Mouse (Mus musculus) right cerebral cortex, postnatal 10 days (tissue): Measurements from ENCODE around the gene Amdhd1.

Source experiments
- DNase-seq, 2 experiments: peaks; one replicate each; pipeline ENCODE4 v3.0.0; 2021; ENCODE audit warnings: low spot score in 2 of 2

Amdhd1 gene

GRCm38 (mm10) chr10:93540431-93541210 lies 788 bp upstream of the Amdhd1 start, which contains the start of gene Ccdc38:
Gene Ccdc38, plus strand, starts transcription at chr10:93540632.
- no peak for DNase-seq

- no peak for DNase-seq
These were observed 1.0 kb downstream of the Amdhd1 start for GRCm38 (mm10) chr10:93538818-93539217.

- DNase-seq: no peak
These were observed 1.5 kb downstream of the Amdhd1 start for GRCm38 (mm10) chr10:93538287-93538686.

- no peak for DNase-seq
These were observed 14.5 kb downstream of the Amdhd1 start for GRCm38 (mm10) chr10:93525329-93525728.

GRCm38 (mm10) chr10:93520994-93521393 lies 18.8 kb downstream of the Amdhd1 start:
- DNase-seq: no peak

GRCm38 (mm10) chr10:93519756-93520155 lies 20.1 kb downstream of the Amdhd1 start:
- no peak for DNase-seq

- DNase-seq: no peak
These were observed 20.7 kb downstream of the Amdhd1 start for GRCm38 (mm10) chr10:93519159-93519558.

- DNase-seq: no peak
These were observed 21.2 kb downstream of the Amdhd1 start for GRCm38 (mm10) chr10:93518620-93519019.

- DNase-seq: no peak
These were observed 21.6 kb downstream of the Amdhd1 start for GRCm38 (mm10) chr10:93518186-93518585.

GRCm38 (mm10) chr10:93517754-93518153 lies 22.1 kb downstream of the Amdhd1 start:
- no peak for DNase-seq

GRCm38 (mm10) chr10:93515927-93516326 lies 23.9 kb downstream of the Amdhd1 start:
- DNase-seq: no peak

GRCm38 (mm10) chr10:93515419-93515818 lies 24.4 kb downstream of the Amdhd1 start:
- no peak for DNase-seq

- DNase-seq: no peak
These were observed 30.2 kb downstream of the Amdhd1 start for GRCm38 (mm10) chr10:93509532-93510153.

- DNase-seq: no peak
These were observed 31.4 kb downstream of the Amdhd1 start for GRCm38 (mm10) chr10:93508383-93508970.

GRCm38 (mm10) chr10:93501346-93501745 lies 38.5 kb downstream of the Amdhd1 start:
- DNase-seq: no peak

GRCm38 (mm10) chr10:93500864-93501263 lies 39.0 kb downstream of the Amdhd1 start:
- no peak for DNase-seq

- no peak for DNase-seq
These were observed 49.4 kb downstream of the Amdhd1 start for GRCm38 (mm10) chr10:93490451-93490850.

GRCm38 (mm10) chr10:93488828-93489226 lies 51.0 kb downstream of the Amdhd1 start:
- DNase-seq: no peak

GRCm38 (mm10) chr10:93488066-93488827 lies 51.6 kb downstream of the Amdhd1 start, which contains the start of gene Hal:
Gene Hal, plus strand, starts transcription at chr10:93488768.
- DNase-seq: no peak

GRCm38 (mm10) chr10:93486622-93487021 lies 53.2 kb downstream of the Amdhd1 start:
- peak; percentile 46 to 56 for DNase-seq

- no peak for DNase-seq
These were observed 54.7 kb downstream of the Amdhd1 start for GRCm38 (mm10) chr10:93485055-93485691.
